ENCODE assay signal across 15 mouse cellular contexts in genomic region chr1:136470471-136470870, GRCm38 (mm10). TPM values are rescaled to one million over a fixed set of nuclear protein-coding genes. Genes with fewer than 3 reads are reported as not detected.
A peak's percentile ranks its signal among the peaks of the same experiment; 100 is the strongest.
DNase-seq lines count a peak whose midpoint lies in the region; ATAC-seq lines count a peak whose summit lies in the region.
"Had no signal": no experiment of that assay in that cellular context is flagged by ENCODE, and none has a peak within 500 bp of the region (broad histone marks: within the 10 kb centered on the region; RNA-seq: fewer than 3 reads in every experiment).

No protein-coding gene starts in this region.

- no peak for ATAC-seq in intestine, embryonic 15.5 days
- no peak for ATAC-seq in intestine, embryonic 16.5 days
- ATAC-seq in embryonic facial prominence, embryonic 13.5 days (ENCODE audit: insufficient number of reproducible peaks, insufficient read depth, low FRiP score, low TSS enrichment, low read depth): no peak
- ATAC-seq: activated CD4-positive, CD25-positive, alpha-beta regulatory T cell, adult 4 months had no signal

- peak; percentile 37 to 52 for DNase-seq in right cerebral cortex, postnatal 10 days (ENCODE audit: low spot score in 2 of 2)
- no peak for DNase-seq in right cerebral cortex, postnatal 4 days
- peak; percentile 58 for DNase-seq in telencephalon, adult 2 months (ENCODE audit: low read depth, low spot score)
- DNase-seq in heart, postnatal 14 days: no peak
- DNase-seq in urinary bladder, postnatal 25 days (ENCODE audit: low spot score): no peak
- DNase-seq: cerebellum, adult 11 months; heart, postnatal 10 days; layer of hippocampus, postnatal 36 days; right cerebral cortex, postnatal 14 days; thymus, adult 18-20 months had no signal

- H3K36me3 ChIP-seq in intestine, embryonic 15.5 days: peaks cover 3% of the 10 kb centered on the region; the same call in 1 of the 2 replicates
- H3K36me3 ChIP-seq in intestine, embryonic 16.5 days (ENCODE audit: control insufficient read depth, insufficient read depth, low read length): 0 out of 2 replicates have a peak, but pooled peaks cover 2% of the 10 kb centered on the region
- H3K36me3 ChIP-seq in embryonic facial prominence, embryonic 13.5 days: peaks cover 39% of the 10 kb centered on the region

- H3K4me3 ChIP-seq in intestine, embryonic 15.5 days (replicated peaks): no peak overlapping the region
- no peak overlapping the region for H3K4me3 ChIP-seq in intestine, embryonic 16.5 days (ENCODE audit: low read length)
- no peak overlapping the region for H3K4me3 ChIP-seq in embryonic facial prominence, embryonic 13.5 days

- intact Hi-C loops in heart, postnatal 14 days (cut with DNase I): no loop called here

- no peaks in the 10 kb centered on the region for H3K9me3 ChIP-seq in intestine, embryonic 15.5 days
- no peaks in the 10 kb centered on the region for H3K9me3 ChIP-seq in intestine, embryonic 16.5 days (ENCODE audit: control insufficient read depth, low read length)
- H3K9me3 ChIP-seq in embryonic facial prominence, embryonic 13.5 days: no peaks in the 10 kb centered on the region

- peaks cover 6% of the 10 kb centered on the region; the same call in 1 of the 2 replicates for H3K4me1 ChIP-seq in intestine, embryonic 15.5 days (replicated peaks)
- peaks cover 8% of the 10 kb centered on the region for H3K4me1 ChIP-seq in intestine, embryonic 16.5 days (ENCODE audit: control insufficient read depth, insufficient read depth, low read length)
- peaks cover 25% of the 10 kb centered on the region for H3K4me1 ChIP-seq in embryonic facial prominence, embryonic 13.5 days

- no peaks in the 10 kb centered on the region for H3K27me3 ChIP-seq in intestine, embryonic 15.5 days (replicated peaks)
- no peaks in the 10 kb centered on the region for H3K27me3 ChIP-seq in intestine, embryonic 16.5 days (replicated peaks; ENCODE audit: control insufficient read depth, insufficient read depth, low read length)
- H3K27me3 ChIP-seq in embryonic facial prominence, embryonic 13.5 days: no peaks in the 10 kb centered on the region
- H3K27me3 ChIP-seq: CH12.LX had no signal

- no peak overlapping the region for H3K27ac ChIP-seq in intestine, embryonic 15.5 days
- H3K27ac ChIP-seq in intestine, embryonic 16.5 days (ENCODE audit: low read length): no peak overlapping the region
- H3K27ac ChIP-seq in embryonic facial prominence, embryonic 13.5 days: peak overlapping the region; percentile 48; the same call in 1 of the 2 replicates

- no peak overlapping the region for H3K9ac ChIP-seq in intestine, embryonic 15.5 days
- no peak overlapping the region for H3K9ac ChIP-seq in intestine, embryonic 16.5 days (ENCODE audit: low read depth, low read length)
- H3K9ac ChIP-seq in embryonic facial prominence, embryonic 13.5 days: peak overlapping the region; percentile 11; the same call in 1 of the 2 replicates

- H3K4me2 ChIP-seq in intestine, embryonic 15.5 days (replicated peaks): 0 out of 2 replicates have a peak overlapping the region, but pooled peaks have one; percentile 9
- H3K4me2 ChIP-seq in intestine, embryonic 16.5 days (ENCODE audit: low read depth, low read length): no peak overlapping the region
- peak overlapping the region; percentile 22; the same call in 1 of the 2 replicates for H3K4me2 ChIP-seq in embryonic facial prominence, embryonic 13.5 days

- WGBS in intestine, embryonic 15.5 days: 35% methylated on average over 6 of the region's 6 CpGs
- WGBS in intestine, embryonic 16.5 days: 31% methylated on average over 6 of the region's 6 CpGs
- 15% methylated on average over 6 of the region's 6 CpGs for WGBS in embryonic facial prominence, embryonic 13.5 days

RNA-seq across cellular contexts. Expression of gene Kif14, which starts 4.3 kb away (rescaled TPM):
- 4.0 and 4.6 TPM in 2 replicates for polyA plus RNA-seq in intestine, embryonic 15.5 days (2015; fragmentation: Nextera tagmentation; extraction: Ambion mirVana)
- 2.5 and 2.7 TPM in 2 replicates for polyA plus RNA-seq in intestine, embryonic 16.5 days (2015; fragmentation: Nextera tagmentation; extraction: Ambion mirVana)
- 7.2 and 8.2 TPM in 2 replicates for polyA plus RNA-seq in embryonic facial prominence, embryonic 13.5 days (2015; fragmentation: Nextera tagmentation; extraction: Ambion mirVana)
- total RNA-seq in heart, postnatal 14 days (2021): 1 to 10 TPM in 1 of 2 experiments, under 1 TPM in 1; 0.81 to 1.2 TPM

RNA-seq across cellular contexts. Expression of gene Ddx59, which starts 55.4 kb away (rescaled TPM):
- polyA plus RNA-seq in intestine, embryonic 15.5 days (2015; fragmentation: Nextera tagmentation; extraction: Ambion mirVana): 11.6 and 12.3 TPM in 2 replicates
- polyA plus RNA-seq in intestine, embryonic 16.5 days (2015; fragmentation: Nextera tagmentation; extraction: Ambion mirVana): 10.1 and 12.3 TPM in 2 replicates
- 20.2 and 21.9 TPM in 2 replicates for polyA plus RNA-seq in embryonic facial prominence, embryonic 13.5 days (2015; fragmentation: Nextera tagmentation; extraction: Ambion mirVana)
- total RNA-seq in heart, postnatal 14 days (2021): 10 to 100 TPM in 1 of 2 experiments, 1 to 10 TPM in 1; 8.9 to 10.1 TPM

Comparison
In these comparisons a context has a peak if more than half of its experiments do, and no peak if none do; other contexts are left out.
1. DNase-seq: peak in right cerebral cortex, postnatal 10 days (2 of 2) and telencephalon, adult 2 months (single experiment); none in right cerebral cortex, postnatal 4 days (single experiment), heart, postnatal 14 days (0 of 2) and urinary bladder, postnatal 25 days (single experiment).